Mouse (Mus musculus): ENCODE measurements at regions not wholly inside any gene's neighbourhood (a gene's known extent, or its start where the extent isn't known, plus 50 kb on each side); places are given as distances from the start of the nearest gene placed in this dataset.

DNA sequence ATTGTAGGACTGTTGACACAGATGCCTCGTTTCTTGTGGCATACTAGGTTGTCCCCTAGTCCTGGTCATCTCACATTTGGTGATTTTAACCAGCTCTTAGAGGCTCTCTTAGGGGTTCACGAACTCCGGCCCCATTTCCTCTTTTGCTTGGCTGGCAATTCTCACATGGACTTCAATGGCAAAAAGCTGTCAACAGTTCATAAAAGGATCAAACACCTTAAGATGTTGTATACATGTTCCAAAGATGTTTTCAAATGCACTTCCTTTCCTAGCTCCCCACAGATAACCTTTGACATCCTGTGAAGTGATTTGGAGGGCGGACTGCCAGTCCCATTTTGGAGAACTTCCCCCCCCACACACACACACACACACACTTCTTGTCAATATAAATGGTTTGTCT is 153.7 kb upstream of the Rpl34 start:
- no peak for DNase-seq

DNA sequence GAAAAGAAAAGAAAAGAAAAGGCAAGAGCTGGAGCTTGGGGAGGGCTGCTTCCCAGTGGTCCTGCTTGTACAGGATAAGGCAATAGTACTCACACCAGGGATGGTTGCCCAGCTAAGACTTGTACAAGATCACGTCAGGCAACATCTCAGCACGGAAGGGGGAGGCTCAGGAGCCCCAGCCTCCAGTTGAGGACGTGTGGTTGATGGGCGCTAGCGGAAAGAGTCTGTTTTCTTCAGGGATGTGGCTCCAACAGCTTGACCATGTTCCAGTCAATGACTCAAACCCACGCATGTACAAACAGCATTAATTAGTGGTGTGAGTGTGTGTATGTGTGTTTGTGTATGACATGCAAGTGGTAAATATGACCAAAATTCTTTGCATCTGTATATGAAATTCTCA is 153.1 kb upstream of the Rpl34 start:
- no peak for DNase-seq

DNA sequence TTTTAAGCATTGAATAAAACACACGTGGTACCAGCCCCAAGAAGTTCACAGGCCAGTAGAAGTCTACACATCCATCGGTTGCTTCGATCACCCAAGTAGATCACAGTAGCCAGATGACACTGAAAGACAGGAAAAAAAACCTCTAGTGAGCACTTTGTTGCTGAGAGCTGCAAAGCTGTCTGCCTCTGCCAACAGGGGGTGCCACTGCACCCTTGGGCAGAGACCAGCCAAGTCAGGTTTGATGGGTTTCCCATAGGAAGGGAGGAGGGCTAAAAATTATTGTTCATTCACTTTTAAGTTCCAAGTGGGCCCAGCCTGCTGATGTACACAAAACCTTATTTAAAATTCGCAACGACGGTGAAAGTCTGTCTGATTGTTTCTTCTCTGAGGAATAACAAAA is 150.3 kb upstream of the Rpl34 start:
- DNase-seq: no peak

DNA sequence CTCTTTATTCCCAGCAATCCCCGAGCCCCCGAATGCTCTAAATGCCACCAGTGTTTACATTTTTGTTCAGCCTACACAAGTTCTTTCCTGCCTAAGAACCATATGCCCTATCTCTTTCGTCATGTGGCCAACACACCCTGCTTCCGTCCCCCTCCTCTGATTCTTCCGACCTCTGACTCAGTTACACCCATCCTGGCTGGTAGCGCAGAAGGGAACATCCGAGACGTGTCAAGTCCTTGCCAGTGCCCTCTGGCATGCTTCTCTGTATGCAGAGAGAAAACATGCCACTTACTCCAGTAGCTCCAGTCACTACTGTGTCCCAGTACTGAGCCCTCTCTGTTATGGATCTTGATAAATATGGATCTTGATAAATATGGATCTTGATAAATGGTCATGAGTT is 149.3 kb upstream of the Rpl34 start:
- DNase-seq: no peak

DNA sequence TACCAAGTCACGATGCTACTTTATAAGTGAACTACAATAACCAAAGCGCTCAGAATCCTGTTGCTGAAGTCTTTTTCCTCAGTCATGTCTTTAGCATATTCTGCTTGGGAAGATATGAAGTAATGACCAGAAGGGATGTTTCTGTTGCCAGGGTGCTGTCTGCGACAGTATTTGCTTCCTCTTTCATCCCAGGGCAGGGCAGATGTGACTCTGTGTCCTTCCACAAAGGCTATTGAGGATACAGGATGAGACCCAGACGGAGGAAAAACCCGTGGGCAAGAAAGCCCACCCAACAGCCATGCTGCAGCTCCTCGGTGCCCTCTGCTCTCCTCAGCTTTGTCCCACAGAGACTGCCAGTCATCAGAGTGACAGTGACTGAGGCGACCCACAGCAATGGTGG is 148.6 kb upstream of the Rpl34 start:
- no peak for DNase-seq

DNA sequence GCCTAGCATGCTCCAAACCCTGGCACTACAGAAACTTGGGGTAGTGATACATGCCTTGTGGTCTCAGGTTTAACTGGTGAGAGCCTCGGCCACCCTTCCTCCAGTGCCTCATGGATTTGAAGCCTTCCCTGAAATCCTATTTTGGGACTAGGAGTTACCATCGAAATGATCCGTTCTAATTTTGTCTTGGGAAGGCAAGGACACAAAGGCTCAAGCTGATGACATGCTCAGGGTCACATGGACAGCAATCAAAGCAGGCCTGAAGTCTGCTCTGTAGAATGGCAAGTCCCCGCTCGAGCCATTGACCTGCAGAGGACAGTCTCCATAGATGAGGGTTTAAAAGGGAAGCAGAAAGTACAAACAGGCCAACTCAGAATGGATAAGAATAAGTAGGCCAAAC is 147.8 kb upstream of the Rpl34 start:
- no peak for DNase-seq

DNA sequence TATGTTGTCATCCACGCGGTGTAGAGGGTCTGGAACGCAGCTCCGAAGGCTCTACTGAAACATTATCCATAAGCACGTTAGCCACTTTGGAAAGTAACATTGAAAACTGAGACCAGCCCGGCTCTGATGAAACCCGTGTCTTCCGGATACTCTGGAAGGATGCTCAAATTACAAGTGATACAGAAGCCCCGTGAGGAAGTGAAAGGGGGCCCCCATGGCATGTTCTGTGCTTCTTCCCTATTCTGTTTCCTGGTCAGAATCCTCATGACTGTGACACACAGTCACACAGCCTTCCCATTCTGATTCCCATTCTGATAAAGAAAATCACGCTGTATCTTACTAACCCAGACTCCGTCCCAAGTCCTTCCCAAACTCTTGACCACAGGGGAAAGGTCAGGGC is 143.5 kb upstream of the Rpl34 start:
- no peak for DNase-seq

DNA sequence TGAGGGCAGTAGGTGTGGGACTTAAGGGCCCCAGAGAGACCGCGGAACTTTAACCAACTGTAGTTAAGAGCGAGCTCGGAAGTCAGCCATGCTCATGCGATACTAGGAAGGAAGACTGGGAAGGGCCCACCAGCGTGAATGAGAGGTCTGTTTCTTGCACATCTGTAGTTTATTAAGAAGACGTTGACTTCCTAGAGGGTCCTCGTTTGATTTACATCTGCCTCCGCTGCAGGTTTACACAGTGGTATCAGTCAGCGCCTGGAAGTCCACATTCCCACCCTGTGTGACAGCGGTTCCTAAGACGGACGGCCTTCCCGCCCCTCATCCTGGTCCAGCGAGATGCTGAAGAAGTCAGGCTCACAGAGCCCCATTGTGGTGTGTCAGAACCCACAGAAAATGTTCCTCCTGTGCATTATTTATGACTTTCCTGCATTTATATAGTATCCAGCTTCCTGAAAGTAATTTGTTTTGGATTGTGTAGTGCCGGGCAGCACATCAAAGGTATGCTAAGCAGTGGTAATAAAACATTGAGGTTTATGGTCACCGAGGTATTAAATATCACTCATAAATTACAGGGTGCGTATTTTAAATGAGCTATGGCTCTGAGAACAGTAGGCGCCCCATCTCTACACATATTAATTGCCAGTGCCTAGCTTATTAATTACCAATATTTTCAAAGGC is 136.9 kb upstream of the Rpl34 start:
- DNase-seq: no peak

DNA sequence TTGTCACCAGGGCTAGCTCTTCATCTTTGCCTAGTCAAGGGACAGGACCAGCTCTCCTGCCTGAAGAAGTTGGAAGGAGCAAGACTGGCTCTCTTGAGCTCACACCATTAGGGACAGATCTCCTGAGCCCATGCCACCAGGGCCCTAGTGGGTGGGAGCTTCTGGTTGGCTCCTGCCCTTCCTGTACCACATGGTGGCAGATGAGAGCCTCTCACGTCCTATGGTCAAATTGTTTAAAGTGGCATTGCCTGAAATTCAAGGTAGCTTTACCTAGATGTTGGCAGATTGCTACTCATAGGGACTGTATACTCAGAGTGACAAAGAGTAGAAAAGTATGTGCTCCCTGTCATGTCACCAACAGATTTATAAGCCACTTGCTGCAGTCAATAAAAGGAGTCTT is 134.6 kb upstream of the Rpl34 start:
- no peak for DNase-seq

DNA sequence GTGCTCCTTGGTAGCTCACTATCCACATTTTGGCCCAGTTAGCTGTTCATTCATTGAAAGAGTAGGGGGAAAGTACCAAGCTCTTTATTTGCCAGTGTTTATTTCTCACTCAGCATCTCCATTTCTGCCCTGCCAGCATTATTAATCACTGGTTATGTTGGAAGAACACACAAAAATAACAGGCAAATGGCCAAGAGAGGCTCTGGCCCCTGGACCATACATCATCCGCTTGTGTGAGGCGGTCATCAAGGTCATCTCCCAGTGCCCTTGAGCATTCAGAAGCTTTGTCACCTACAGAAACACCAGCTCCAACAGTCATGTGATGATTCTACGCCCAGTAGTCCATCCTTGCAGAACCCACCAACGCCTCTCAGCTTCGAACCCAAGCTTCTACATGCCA is 133.2 kb upstream of the Rpl34 start:
- DNase-seq: peak; percentile 23

DNA sequence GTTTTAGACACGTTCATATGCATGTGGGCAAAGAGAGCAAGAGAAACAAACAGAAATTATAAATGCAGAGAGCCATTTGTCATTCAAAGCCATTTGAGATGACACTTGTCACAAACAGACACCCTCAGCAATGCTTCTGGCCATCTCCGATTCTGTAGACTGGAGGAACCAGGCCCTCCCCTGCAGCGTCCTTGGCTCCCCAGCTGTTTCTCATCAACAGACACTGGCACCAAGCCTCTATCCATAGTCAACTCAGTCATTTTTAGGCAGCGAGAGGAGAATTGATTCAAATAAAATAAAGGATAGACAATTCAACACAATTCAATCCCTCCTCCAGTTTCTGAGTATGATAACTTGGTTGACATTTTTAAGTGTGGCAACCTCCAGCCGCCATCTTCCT is 130.1 kb upstream of the Rpl34 start:
- DNase-seq: no peak

DNA sequence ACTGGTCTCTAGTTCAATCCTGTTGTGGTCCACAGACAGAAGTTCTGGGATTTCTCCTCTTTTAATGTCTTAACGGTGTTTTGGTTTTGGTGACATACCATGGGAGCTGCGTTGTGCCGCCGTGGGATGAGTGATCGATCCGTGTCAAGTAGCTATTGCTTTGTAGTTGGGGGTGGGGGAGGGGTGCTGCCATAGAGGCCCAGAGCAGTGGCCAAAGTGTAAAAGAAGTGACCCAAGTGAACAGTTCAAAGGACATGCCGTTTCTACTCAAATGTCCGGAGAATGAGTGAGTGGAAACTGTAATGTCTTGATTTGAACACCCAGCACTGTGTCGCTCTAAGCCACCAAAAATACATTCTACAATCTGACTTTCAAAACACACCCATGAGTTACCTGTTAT is 123.7 kb upstream of the Rpl34 start:
- no peak for DNase-seq

DNA sequence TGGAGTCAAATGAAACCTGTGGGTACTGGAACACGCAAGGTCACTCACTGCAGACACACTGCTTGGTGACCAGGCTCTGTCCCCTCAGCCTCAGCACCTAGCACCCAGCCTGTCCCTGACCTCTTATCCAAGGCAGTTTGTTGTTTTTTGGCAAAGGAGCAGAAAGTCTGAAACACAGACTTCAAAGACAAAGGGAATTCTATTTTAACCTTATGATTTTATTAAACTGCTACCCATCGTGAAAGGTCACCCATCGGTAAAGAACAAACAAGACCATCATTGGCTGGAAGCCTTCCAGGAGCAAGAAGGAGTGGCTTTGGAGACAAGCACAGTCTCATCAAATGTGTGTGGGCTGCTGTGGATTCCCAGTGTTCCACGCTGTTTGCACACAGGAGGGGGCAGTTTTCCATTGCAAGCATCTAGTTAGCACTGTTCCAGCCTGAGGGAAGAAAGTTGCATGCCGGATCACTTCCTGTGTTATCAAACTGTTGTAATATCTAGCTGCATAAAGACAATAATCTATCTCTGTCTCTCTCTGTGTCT is 120.6 kb upstream of the Rpl34 start:
- peak; percentile 45 for DNase-seq

DNA sequence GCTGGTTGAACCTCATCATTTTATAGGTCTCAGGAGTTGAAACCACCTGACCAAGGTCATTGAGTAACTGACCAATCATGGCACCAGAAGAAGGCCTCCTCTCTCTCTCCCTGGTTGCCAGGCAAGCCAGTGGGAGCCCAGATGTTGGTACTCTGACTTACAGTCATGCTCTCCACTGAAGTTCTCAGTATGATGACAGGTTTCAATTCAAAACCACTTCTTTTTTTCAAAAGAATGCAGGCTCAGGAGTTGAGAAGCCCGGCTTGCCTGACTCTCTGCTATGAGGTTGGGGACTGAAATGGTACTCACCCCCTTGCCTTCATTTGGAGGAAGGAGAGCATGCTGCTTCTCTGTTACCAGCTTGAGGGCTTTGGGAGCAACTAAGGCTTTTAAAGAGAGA is 111.6 kb upstream of the Rpl34 start:
- DNase-seq: no peak

DNA sequence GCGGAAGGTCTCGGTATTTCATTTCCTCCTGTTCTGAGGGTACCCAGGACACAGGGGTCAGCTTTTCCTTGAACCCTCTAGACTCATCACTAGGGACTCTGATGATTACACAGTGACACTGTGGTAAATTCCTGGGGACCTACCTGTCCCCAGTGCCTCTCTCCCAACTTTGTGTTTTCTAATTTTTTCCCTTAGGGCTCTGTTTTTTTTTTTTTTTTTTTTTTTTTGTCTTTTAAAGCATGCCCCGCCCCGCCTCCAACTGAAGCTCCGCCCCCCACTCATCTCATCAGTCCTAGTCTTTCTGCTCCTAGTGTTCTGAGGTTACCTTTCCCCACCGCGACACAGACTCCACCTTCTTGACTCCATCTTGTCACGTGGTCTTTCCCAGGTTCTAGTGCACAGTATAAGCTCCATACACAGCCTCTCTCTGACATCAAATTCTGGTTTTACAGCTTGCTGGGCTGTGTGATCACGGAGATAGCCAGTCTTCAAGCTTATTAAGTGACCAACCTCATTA is 109.8 kb upstream of the Rpl34 start:
- no peak for DNase-seq

DNA sequence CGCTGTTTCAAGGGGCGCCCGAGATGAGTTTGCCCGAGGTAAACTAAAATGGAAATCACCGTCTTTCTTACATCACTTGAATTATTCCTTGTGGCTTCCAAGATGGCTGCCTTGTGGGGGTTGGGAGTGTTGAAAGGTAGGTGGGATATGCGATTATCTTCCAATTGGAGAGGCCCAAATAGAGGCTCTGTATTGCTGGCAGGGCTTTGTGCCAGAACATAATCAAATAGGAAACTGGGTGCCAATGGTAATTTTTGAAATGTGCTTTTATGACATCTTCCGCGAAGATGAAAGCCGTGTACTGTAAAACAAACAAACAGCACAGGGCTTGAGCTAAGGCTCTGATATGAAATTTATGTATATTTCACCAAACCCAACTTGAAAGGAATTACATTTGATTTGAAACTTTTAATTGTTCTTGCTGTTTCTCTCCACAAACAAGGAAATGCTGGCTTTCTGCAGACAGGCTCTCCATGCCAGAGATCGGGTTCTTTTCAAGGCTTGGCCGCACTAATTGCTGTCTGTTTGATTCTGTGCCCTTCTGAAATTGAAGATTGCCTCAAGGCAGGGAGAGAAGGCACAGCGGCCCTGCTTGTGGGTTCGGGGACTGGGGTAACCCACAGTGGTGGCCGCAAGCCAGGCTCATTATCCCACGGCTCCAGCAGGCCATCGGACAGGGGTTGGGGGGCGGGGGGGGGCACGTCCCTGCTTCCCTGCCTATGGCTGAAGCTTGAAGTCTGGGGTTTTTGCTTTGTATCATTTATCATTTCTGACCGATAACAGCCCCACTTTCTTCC is 108.6 kb upstream of the Rpl34 start:
- DNase-seq: no peak

DNA sequence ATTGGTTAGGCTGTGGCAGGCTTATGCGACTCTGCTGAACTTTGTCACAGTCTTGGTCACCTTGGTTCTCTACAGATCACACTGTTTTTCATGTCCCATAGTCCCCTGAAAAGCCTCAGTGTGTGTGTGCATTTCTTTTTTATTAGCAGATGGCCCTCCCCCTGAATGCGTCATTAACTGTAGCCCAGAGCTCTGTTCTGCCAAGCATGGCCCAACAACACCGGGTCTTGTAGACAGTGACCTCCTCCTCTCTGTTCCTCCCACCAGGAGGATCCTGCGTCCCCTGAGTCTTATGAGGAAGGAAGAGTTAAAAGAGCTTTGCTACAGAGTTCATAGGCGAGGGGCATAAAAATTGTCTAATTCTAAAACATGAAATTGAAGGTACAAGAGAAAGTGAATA is 103.5 kb upstream of the Rpl34 start:
- no peak for DNase-seq

DNA sequence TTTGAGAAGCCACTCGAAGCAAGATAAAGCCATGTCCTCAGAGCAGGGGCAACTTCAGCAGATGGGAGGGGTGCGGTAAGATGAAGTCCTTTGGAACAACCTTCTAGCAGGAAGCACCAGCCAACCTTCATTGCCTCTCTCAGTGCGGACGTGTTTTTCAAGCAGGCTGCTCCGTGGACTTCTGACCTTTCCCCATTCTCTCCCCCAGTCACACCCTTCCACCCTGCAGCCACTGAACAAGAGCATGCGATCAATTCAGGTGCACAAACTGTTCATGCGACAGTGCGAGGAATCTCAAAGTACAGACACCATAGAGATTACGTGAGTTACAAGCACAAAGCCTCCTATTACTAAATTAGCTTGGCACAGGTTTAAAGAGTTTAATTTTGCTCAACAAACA is 102.9 kb upstream of the Rpl34 start:
- DNase-seq: no peak

DNA sequence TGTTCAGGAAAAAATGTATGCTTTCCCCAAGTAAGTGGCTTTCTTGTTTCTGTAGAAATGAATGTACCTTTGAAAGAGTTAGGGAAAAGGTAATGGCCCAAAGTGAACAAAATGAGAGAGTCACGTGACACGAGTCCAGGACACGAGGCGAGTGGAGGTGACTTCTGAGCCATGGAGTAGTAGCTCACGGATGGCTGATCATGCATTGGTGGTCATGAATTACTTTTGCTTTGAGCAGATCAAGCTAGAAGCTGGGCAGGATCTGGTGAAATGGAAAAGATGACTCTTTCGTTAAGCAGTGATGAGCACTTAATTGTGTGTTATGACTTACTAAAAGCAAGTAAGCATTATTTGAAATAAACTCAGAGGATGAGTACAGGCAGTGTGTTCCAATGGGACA is 101.6 kb upstream of the Rpl34 start:
- DNase-seq: no peak

DNA sequence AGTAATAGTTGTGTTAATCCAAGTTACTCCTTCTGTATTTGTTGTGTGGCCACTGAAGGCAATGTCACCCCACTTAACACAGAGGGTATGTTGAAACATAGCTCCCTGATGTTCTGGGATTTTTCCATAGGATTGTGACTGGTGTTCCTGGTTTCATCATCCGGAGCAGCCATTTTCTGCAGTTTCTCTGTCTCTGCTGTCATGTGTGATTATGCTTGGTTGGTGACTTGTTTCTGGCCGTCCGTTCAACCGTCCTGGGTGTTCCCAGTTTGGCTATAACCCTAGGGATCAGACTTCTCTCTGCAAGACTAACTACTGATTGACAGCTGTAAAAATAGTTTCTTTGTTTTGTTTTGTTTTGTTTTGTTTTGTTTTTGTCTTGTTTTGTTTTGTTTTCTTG is 98.1 kb upstream of the Rpl34 start:
- no peak for DNase-seq

DNA sequence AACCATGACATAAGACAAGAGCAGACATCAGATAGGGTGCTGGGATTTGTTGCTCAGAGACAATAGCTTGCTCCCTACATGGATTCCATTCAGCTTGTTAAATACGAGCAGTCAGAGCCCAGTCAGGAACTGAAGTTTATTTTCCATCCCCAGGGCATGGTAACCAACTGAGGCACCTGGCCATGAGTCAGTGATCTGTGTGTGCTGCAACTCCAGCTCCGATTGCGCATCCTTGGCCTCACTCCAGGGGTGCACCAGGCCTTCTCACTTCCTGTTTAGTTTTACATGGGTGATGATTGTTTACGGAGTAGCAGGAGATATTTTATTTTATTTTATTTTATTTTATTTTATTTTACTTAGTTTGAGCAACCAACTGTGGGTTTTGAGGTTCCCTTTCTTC is 97.7 kb upstream of the Rpl34 start:
- DNase-seq: no peak

DNA sequence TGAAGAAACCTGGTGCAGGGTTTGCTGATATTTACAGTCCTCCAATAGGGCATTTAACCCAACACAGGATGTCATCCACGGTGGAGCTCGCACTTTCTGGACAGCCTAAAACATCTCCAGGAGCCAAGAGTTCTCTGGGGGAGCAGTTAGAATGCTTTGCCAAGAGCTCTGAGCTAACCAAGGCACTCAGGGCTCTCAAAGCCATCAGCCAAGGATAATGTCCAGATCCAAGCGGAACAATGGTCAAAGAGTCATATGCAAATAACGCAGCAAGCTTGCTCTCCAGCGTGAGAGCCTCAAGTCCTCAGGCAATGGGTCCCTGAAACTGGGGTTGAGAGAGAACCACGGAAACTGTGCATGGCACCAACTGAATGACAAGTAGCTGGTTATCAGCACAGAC is 96.8 kb upstream of the Rpl34 start:
- no peak for DNase-seq

DNA sequence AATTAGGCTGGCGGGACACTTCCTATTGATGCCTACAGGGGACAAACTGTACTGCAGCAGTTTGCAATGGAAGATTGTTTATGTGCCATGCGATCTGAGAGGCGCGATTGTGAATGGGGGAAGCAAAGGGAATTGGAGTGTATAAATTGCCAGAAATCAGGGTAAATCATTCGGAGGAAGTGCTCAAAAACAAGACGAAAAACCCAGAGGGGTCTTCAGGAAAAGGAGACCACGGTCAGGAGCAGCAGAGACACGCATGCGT is 89.6 kb upstream of the Rpl34 start:
- no peak for DNase-seq

Measured in adrenal gland, adult 8-10 months (tissue).